Mouse (Mus musculus) NIH3T3 (cell line): ENCODE results near the gene Spsb1.

Source experiments
- DNase-seq: peaks from one replicate; pipeline ENCODE4 v3.0.0-alpha.2; 2012; ENCODE audit warnings: low read depth

Spsb1 gene

GRCm38 (mm10) chr4:149855892-149856807 is 98.7 kb downstream of the Spsb1 start:
- DNase-seq, result no peak

- no peak for DNase-seq
These were observed 99.5 kb downstream of the Spsb1 start for GRCm38 (mm10) chr4:149855180-149855891.

- no peak for DNase-seq
These were observed 100.1 kb downstream of the Spsb1 start for GRCm38 (mm10) chr4:149854770-149855169.

- no peak for DNase-seq
These were observed 100.5 kb downstream of the Spsb1 start for GRCm38 (mm10) chr4:149854301-149854708.

GRCm38 (mm10) chr4:149853698-149854284 is 101.1 kb downstream of the Spsb1 start:
- DNase-seq, result no peak

- DNase-seq, result no peak
These were observed 103.3 kb downstream of the Spsb1 start for GRCm38 (mm10) chr4:149851554-149851953.

- no peak for DNase-seq
These were observed 104.2 kb downstream of the Spsb1 start for GRCm38 (mm10) chr4:149850674-149851073.

- no peak for DNase-seq
These were observed 104.8 kb downstream of the Spsb1 start for GRCm38 (mm10) chr4:149850045-149850444.

GRCm38 (mm10) chr4:149849035-149849434 is 105.8 kb downstream of the Spsb1 start:
- no peak for DNase-seq

GRCm38 (mm10) chr4:149846861-149847631 is 107.8 kb downstream of the Spsb1 start:
- peak; percentile 28 for DNase-seq
